Mouse (Mus musculus) adipocyte (in vitro differentiated cells): Measurements from ENCODE around the gene Rngtt.
"Not testable (repeated sequence)": the region's sequence is repeated elsewhere in the genome, so short reads cannot be mapped to it uniquely, and the experiment has no call there.

Experiments
- DNase-seq: peaks from one replicate; pipeline ENCODE4 v3.0.0-alpha.2; 2016; ENCODE audit warnings: low spot score

Rngtt gene

DNA sequence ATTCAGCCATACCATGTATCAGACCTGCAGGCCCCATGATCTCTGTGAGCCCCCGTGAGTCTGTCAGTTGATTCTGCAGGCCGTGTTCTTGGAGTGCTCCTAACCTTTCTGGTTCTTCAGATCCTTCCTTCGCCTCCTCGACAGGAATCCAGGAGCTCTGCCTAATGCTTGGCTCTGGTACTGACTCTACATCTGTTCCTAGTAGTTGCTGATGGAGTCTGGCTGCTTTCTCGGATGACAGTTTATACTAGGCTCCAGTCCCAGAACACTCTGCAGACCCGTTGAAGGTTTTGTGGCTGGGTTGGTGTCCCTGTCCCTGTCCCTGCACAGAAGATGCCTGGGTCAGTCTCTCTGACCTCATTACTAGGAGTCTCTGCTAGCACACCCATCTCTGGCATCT, 131.8 kb downstream of the Rngtt start:
- DNase-seq = no peak

- no peak for DNase-seq
Observed at GRCm38 (mm10) chr4:33446265-33446664, 136.2 kb downstream of the Rngtt start.

- DNase-seq = no peak
Observed at GRCm38 (mm10) chr4:33446881-33447280, 136.8 kb downstream of the Rngtt start.

- not testable (repeated sequence) for DNase-seq
Observed at GRCm38 (mm10) chr4:33450356-33450755, 140.2 kb downstream of the Rngtt start.

DNA sequence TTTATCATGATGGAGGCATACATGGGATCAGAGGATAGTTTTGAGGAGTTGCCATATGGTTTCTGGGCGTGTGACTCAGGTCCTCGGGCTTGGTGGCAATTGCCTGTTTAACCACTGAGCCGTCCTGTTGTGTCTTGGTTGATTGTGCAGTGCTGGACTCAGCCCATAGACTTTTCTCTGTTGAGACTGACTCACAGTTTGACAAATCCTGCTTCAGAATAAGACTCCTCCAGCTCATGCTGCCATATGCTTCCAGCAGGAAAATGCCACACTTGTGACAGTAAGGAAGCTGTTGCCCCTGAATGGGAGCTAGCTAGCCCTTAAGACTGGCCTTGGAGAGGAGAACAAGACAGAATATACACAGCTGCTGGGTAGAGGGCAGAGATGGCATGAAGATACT, 149.7 kb downstream of the Rngtt start:
- no peak for DNase-seq

- DNase-seq = no peak
Observed at GRCm38 (mm10) chr4:33464432-33464831, 154.3 kb downstream of the Rngtt start.

- DNase-seq = no peak
Observed at GRCm38 (mm10) chr4:33465871-33466270, 155.8 kb downstream of the Rngtt start.

GRCm38 (mm10) chr4:33466970-33467399, 156.9 kb downstream of the Rngtt start:
- peak; percentile 26 for DNase-seq

DNA sequence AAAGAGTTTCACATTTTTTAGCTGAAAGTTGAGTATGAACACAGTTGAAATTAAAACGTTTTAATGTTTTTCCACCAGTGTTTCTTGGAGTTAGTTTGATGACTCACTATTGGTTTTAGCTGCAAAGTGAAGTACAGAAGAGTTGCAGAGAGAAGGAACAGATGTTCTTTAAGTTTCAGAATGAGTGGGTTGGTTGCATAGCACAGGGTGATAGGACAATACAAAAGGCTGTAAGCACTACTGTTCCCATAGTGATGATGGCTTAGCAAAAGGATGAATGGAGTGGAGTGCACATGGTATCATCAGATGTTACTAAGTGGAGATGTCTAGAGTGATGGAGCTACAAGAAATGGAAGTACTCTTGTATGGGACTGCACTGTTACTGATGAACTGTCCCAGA, 157.5 kb downstream of the Rngtt start:
- DNase-seq = no peak

DNA sequence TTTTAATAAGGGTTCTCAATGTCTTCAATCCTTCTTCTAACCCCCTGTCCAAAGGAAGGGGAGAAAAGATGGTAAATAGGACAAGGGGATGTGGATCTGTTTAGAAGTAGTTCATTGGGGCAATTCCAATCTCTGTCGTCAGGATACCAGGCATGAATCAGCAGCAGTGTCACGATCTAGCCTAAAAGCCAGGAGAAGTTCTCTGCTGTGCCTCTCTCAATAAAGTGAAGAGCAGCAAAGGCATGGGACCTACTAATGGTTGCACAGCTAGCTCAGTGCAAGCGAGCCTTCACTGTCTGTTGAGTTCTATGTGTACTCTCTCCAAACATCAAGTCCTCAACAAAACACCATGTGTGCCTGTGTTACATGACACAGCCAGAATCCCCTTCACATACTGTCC, 158.0 kb downstream of the Rngtt start:
- DNase-seq = no peak

- DNase-seq = no peak
Observed at GRCm38 (mm10) chr4:33470671-33471302, 160.7 kb downstream of the Rngtt start.

DNA sequence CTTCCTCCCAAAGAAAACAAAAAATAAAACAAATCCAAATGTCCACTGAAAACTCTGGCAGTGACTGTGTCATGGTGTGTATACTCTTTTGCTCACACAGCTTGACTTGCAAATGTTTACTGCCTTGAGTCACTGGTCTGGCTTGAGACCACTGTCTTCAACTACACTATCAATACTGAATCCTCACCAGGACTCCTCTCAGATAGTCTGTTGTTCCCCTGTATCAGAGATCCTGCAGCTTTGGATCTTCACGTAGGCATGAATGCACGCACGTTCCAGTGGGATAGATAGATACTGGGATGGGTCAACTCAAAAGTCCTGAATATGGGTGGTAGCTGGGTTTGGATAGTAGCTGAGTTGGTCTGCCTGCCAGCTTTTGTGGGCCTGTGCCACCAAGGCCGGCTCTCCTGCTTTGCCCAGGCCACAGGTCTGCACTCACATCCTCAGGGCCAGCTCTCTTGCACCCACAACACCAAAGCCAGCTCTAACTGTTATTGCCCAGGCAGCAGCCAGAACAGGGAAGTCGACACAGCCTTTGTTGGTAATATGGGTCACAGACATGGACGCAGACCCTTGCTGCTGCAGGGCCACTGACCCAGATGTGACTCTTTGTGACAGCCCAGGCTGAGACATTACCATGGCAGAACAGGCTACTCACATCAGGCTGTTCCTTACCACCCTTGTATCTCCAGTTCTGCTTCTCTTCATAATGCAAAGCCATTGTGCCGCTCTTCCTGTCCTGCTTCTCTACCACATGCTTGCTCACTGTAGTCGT, 168.1 kb downstream of the Rngtt start:
- DNase-seq = no peak

DNA sequence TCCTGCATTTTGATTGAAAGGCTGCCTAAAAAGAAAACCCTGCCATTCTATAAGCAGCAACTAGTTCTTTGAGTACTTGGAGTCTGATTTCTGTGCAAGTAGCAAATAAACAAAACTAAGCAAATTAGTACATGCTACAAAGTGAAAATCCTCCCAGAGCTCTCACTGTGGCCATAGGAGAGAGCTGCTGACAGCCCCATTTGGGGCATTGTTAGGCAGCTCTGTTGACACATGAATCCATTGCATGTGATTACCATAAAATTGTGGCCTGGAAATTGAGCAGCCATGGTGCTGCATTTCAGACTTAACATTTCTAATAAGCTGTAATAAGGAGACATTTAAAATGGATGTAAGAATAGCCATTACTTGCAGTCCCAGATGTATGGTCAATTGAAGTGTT, 171.6 kb downstream of the Rngtt start:
- DNase-seq = no peak

DNA sequence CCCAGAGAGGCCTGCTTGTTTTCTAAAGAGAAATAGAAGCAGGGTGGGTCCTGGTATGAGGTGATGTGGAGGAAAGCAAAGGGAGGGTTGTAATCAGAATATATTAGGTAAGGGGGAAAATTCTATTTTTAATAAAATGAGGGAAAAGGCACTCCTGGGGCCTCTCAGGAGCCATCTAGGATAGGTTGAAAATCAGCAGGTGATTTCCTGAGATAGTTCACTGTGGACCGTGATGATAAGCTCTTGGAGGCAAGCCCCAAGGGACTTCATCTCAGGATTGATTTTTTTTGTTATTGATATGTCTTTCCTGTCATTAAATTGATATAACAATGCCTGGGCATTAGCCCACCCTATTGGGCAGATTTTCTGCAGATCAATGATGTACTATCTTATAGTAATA, 175.9 kb downstream of the Rngtt start:
- no peak for DNase-seq

- DNase-seq = no peak
Observed at GRCm38 (mm10) chr4:33491108-33491507, 181.0 kb downstream of the Rngtt start.

DNA sequence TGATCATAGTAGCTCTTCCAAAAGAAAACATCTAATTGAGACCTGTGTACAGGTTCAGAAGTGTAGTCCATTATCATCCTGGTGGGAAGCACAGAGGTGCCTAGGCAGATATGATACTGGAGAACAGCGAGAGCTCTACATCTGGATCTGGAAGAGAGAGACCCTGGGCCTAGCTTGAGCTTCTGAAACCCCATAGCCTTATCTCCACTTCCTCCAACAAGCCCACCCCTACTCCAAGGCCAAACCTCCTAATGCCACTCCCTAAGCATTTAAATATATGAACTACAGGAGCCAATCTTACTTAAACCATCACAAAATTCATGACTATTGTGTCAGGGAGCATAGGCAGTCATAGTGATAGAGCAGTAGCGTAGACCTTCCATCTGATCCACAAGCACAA, 184.3 kb downstream of the Rngtt start:
- no peak for DNase-seq

GRCm38 (mm10) chr4:33496985-33497384, 186.9 kb downstream of the Rngtt start:
- DNase-seq = no peak

GRCm38 (mm10) chr4:33497657-33498056, 187.5 kb downstream of the Rngtt start:
- DNase-seq = no peak

GRCm38 (mm10) chr4:33498160-33498874, 188.2 kb downstream of the Rngtt start:
- DNase-seq = no peak

DNA sequence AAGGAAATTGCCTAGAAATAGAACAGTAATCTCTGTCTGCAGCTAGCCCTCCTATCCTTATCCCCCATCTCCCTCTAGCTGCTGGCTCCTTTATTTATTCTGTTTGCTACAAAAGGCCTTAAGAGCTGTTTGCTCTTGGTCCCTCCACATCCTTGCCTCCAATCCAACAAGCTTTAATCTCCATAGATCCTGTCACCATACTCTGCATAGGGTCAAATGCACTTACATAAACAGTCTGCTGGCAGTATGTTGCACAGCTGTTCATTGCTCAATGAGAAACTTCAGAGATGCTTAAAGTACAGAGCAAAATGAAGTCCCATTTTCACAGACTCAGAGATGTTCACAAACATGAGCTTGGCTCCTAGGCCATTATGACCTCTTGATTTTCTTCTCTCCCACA, 196.5 kb downstream of the Rngtt start:
- no peak for DNase-seq

GRCm38 (mm10) chr4:33510544-33510943, 200.4 kb downstream of the Rngtt start:
- no peak for DNase-seq

- DNase-seq = no peak
Observed at GRCm38 (mm10) chr4:33513421-33513820, 203.3 kb downstream of the Rngtt start.
